Mouse (Mus musculus) cerebellum, adult (tissue): ENCODE results near the gene Snrnp200.
A peak's percentile ranks its signal among the peaks of the same experiment; 100 is the strongest.
"Not testable (repeated sequence)": the region's sequence is repeated elsewhere in the genome, so short reads cannot be mapped to it uniquely, and the experiment has no call there.

Experiments used
- ATAC-seq: cut with Nextera tagmentation; 2 replicates; pipeline ENCODE4 v1.9.2; 2017; ENCODE audit warnings: mild to moderate bottlenecking, moderate library complexity, mixed read lengths; ENCODE audit not compliant: insufficient number of reproducible peaks, low FRiP score, low TSS enrichment

Gene Snrnp200

GRCm38 (mm10) chr2:127251880-127252527 lies 43.8 kb downstream of the Snrnp200 start:
- no peak for ATAC-seq

- no peak for ATAC-seq
Measured at GRCm38 (mm10) chr2:127252787-127253186, 44.6 kb downstream of the Snrnp200 start.

GRCm38 (mm10) chr2:127254604-127255134 lies 46.5 kb downstream of the Snrnp200 start:
- no peak for ATAC-seq

GRCm38 (mm10) chr2:127255294-127255693 lies 47.1 kb downstream of the Snrnp200 start:
- no peak for ATAC-seq

- no peak for ATAC-seq
Measured at GRCm38 (mm10) chr2:127259340-127259739, 51.2 kb downstream of the Snrnp200 start.

GRCm38 (mm10) chr2:127262480-127262879 lies 54.3 kb downstream of the Snrnp200 start:
- ATAC-seq = no peak

- ATAC-seq = no peak
Measured at GRCm38 (mm10) chr2:127267854-127268253, 59.7 kb downstream of the Snrnp200 start.

GRCm38 (mm10) chr2:127269491-127270299 lies 61.5 kb downstream of the Snrnp200 start, which contains the start of gene Stard7:
Gene Stard7 (plus strand): TSS chr2:127270218.
- ATAC-seq = peak; percentile 98

GRCm38 (mm10) chr2:127270300-127271041 lies 62.3 kb downstream of the Snrnp200 start:
- ATAC-seq = peak; percentile 89

GRCm38 (mm10) chr2:127271042-127271515 lies 62.9 kb downstream of the Snrnp200 start:
- no peak for ATAC-seq

- not testable (repeated sequence) for ATAC-seq
Measured at GRCm38 (mm10) chr2:127272049-127272448, 63.9 kb downstream of the Snrnp200 start.

- no peak for ATAC-seq
Measured at GRCm38 (mm10) chr2:127272806-127273205, 64.6 kb downstream of the Snrnp200 start.

GRCm38 (mm10) chr2:127274590-127274989 lies 66.4 kb downstream of the Snrnp200 start:
- no peak for ATAC-seq

- no peak for ATAC-seq
Measured at GRCm38 (mm10) chr2:127275551-127276320, 67.5 kb downstream of the Snrnp200 start.

GRCm38 (mm10) chr2:127278162-127278561 lies 70.0 kb downstream of the Snrnp200 start:
- ATAC-seq = no peak
